Mouse (Mus musculus) olfactory bulb, adult 2 months (tissue): ENCODE measurements around the gene Nlrc5.

ENCODE experiments used
- CTCF ChIP-seq: fragments of 200-500 bp; IDR thresholded peaks from 2 replicates; pipeline ENCODE4 v1.5.1; 2012; ENCODE audit warnings: low read depth, mild to moderate bottlenecking, low read length, moderate library complexity; ENCODE audit not compliant: insufficient read depth
- POLR2A ChIP-seq: fragments of 200-500 bp; IDR thresholded peaks from 2 replicates; pipeline ENCODE4 v1.6.1; 2012; ENCODE audit warnings: mild to moderate bottlenecking, low read depth, low read length, moderate library complexity; ENCODE audit not compliant: insufficient read depth

DNA sequence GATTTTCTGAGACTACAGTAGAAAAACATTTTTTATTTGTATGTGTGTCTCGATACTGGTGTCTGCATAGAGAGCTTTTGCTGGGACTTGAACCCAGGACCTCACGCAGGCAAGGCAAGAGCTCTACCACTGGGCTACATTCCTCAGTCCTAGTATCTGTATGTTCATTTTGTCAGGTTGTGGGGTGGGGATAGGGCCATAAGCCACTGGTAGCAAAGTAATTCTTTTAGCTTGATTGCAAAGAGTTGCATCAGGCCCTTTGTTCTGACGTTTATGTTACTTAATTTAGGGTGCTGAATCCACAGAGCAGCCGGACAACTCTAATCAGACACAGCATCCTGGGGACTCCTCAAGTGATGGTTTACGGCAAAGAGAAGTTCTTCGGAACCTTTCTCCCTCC lies 43.7 kb upstream of the Nlrc5 start:
- TF ChIP-seq CTCF (no peak), POLR2A (no peak)
